Mouse (Mus musculus) activated CD4-positive, CD25-positive, alpha-beta regulatory T cell, adult 4 months (primary cell): ENCODE measurements around the gene Gm31371. TPM values are rescaled to one million over a fixed set of nuclear protein-coding genes. Genes with fewer than 3 reads are reported as not detected.
"Not testable (repeated sequence)": the region's sequence is repeated elsewhere in the genome, so short reads cannot be mapped to it uniquely, and the experiment has no call there.

Experiments used
- ATAC-seq: one replicate; pipeline ENCODE4 v1.8.0; 2017
- polyA plus RNA-seq, 2 experiments: library from polyadenylated mRNA; unstranded; fragments of 100-300 nt; shearing (Covaris generic); gene quantifications; one replicate each; pipeline ENCODE4 v1.2.1; 2017

The Gm31371 gene
- not detected for polyA plus RNA-seq

DNA sequence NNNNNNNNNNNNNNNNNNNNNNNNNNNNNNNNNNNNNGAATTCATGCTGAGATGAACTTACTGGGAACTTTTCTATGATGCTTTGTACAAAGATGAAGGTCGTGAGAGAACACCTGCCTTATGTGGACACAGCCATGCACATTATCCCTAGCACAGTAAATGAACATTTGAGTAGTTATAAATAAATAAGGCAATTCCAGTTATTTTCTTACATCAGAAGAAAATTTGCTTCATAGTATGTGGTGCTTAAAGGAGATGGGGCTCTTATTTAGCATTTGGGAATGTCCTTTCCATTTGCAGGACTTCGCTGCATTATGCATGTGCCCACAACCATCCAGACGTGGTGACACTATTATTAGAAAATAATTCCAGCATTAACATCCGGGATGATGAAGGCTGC is at the start of gene Gm31371:
Gene Gm31371, plus strand, starts transcription at position 301 of the 400 bp plus-strand sequence.
- not testable (repeated sequence) for ATAC-seq

DNA sequence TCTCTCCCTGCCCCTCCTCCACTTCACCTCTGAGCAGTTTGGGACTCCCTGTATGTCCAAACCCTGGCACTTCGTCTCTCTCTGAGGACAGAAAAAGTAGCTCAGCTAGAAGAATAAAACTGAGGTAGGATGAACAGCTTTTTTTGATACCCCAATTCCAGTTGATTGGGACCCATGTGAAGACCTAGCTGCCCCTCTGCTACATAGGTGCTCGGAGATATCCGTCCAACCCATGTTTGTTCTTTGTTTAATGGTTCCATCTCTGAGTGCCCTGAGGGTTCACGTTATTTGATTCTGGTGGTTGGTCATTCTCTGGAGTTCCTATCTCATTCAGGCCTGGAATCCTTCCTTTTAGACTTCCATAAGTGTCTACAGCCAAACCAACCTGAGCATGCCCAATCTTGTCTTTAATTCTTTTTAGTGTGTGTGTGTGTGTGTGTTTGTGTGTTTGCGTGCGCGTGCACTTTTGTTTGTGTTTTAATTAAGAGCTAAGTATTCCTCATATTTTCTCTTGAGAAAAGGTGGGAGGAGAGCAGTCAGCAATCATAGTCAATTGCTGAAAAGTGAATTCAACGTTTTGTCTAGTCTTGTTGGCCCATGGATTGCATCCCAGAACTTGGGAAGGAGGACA is 3.3 kb downstream of the Gm31371 start:
- not testable (repeated sequence) for ATAC-seq

DNA sequence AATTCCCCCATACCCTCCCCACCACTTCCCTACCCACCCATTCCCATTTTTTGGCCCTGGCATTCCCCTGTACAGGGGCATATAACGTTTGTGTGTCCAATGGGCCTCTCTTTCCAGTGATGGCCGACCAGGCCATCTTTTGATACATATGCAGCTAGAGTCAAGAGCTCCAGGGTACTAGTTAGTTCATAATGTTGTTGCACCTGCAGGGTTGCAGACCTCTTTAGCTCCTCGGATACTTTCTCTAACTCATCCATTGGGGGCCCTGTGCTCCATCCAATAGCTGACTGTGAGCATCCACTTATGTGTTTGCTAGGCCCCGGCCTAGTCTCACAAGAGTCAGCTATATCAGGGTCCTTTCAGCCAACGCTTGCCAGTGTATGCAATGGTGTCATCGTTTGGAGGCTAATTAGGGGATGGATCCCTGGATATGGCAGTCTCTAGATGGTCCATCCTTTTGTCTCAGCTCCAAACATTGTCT is 5.7 kb downstream of the Gm31371 start:
- not testable (repeated sequence) for ATAC-seq

DNA sequence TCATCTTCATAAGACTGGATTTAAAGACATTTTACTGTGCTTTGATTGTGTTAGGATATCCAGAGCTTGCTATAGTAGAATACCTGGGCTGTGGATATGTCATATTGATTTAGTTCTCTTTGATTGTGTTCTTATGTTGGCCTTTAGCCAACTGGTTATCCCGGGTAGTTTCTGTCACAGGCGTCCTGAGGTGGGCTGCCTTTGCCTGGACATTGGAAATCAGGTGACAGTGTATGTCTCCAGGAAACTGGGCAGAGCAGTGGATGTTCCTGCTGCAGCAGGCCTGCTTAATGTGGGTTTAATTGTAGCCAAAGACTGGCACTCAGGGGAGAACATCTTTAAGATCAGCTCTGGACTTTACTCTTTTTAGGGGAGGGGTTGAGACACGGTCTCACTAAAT is 15.9 kb downstream of the Gm31371 start:
- not testable (repeated sequence) for ATAC-seq

GRCm38 (mm10) chr8:19934274-19934673 is 31.1 kb downstream of the Gm31371 start:
- not testable (repeated sequence) for ATAC-seq

DNA sequence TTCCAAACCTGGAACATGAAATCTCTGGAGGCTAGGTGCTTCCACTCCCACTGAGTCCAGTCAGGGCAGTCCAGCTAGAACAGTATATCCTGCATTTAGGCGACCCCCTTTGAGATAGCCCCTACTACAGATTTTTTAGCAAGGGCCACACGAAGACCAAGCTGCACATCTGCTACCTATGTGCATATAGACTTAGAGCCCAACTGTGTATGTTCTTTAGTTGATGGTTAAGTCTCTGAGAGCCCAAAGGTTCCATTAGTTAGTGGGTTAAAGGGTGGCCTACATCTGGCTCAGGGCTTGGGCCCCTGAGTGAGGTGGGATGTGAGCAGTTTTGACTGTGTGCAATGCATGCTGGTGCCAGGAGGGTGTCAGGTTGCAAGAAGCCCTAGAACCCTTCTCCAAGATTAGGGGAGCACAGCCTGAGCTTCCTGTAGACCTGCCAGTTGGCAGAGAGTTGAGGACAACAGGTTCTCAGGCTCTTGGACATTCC is 32.4 kb downstream of the Gm31371 start:
- not testable (repeated sequence) for ATAC-seq

DNA sequence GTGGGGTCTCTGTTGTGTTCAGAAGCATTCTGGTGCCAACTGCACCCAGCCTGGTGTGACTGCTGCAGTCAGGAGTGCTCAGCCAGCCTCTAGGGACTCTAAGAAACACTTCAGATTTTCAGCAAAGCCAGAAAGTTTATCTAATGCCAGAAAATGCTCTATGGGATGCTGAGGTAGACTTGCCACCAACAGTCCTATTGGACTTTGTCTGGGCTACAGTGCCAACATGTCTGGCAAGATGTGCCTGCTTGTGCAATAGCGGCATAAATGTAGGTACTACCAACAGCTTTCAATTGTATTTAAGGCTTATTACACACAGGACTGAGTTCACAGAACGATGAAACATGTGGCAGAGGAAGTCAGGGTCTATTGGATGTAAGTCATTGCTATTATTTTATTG is 57.7 kb downstream of the Gm31371 start:
- no peak for ATAC-seq

DNA sequence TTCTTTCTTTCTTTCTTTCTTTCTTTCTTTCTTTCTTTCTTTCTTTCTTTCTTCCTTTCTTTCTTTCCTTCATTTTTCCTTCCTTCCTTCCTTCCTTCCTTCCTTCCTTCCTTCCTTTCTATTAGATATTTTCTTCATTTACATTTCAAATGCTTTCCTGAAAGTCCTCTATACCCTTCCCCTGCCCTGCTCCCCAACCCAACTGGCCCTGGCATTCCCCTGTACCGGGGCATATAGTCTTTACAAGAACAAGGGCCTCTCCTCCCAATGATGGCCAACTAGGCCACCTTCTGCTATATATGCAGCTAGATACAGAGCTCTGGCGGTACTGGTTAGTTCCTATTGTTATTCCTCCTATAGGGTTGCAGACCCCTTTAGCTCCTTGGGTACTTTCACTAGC is 60.6 kb downstream of the Gm31371 start:
- ATAC-seq, result not testable (repeated sequence)

GRCm38 (mm10) chr8:19968151-19968550 is 65.0 kb downstream of the Gm31371 start:
- ATAC-seq, result not testable (repeated sequence)

GRCm38 (mm10) chr8:19975237-19975636 is 72.0 kb downstream of the Gm31371 start:
- ATAC-seq, result not testable (repeated sequence)

Other genes starting within 250 kb of the Gm31371 start
- not detected for gene 4930467E23Rik, start 173.8 kb upstream of the Gm31371 start, polyA plus RNA-seq